Comparison of ENCODE assay signal across 8 mouse cellular contexts in genomic region chr16:8333081-8333710, GRCm38 (mm10).
A peak's percentile ranks its signal among the peaks of the same experiment; 100 is the strongest.
DNase-seq lines count a peak whose midpoint lies in the region; ATAC-seq and TF ChIP-seq lines count a peak whose summit lies in the region.

No protein-coding gene starts in this region.

- no peaks in the 10 kb centered on the region for H3K4me1 ChIP-seq in liver, postnatal 0 days (ENCODE audit: insufficient read depth)
- no peaks in the 10 kb centered on the region for H3K4me1 ChIP-seq in liver, embryonic 12.5 days
- peaks cover 14% of the 10 kb centered on the region for H3K4me1 ChIP-seq in neural tube, embryonic 13.5 days (replicated peaks)

- H3K9me3 ChIP-seq in liver, postnatal 0 days (ENCODE audit: low read length): no peaks in the 10 kb centered on the region
- H3K9me3 ChIP-seq in liver, embryonic 12.5 days (replicated peaks): no peaks in the 10 kb centered on the region
- H3K9me3 ChIP-seq in neural tube, embryonic 13.5 days: no peaks in the 10 kb centered on the region

- no peak overlapping the region for H3K9ac ChIP-seq in liver, postnatal 0 days (replicated peaks)
- H3K9ac ChIP-seq in liver, embryonic 12.5 days: no peak overlapping the region
- peak overlapping the region; percentile 10; the same call in 1 of the 2 replicates for H3K9ac ChIP-seq in neural tube, embryonic 13.5 days

- no peak overlapping the region for H3K4me2 ChIP-seq in liver, postnatal 0 days (ENCODE audit: low read depth, low read length)
- no peak overlapping the region for H3K4me2 ChIP-seq in liver, embryonic 12.5 days
- H3K4me2 ChIP-seq in neural tube, embryonic 13.5 days: peak overlapping the region; percentile 20; the same call in 1 of the 2 replicates

- no peaks in the 10 kb centered on the region for H3K36me3 ChIP-seq in liver, postnatal 0 days (replicated peaks; ENCODE audit: insufficient read depth, low read length)
- H3K36me3 ChIP-seq in liver, embryonic 12.5 days: no peaks in the 10 kb centered on the region
- no peaks in the 10 kb centered on the region for H3K36me3 ChIP-seq in neural tube, embryonic 13.5 days

- no peak overlapping the region for H3K4me3 ChIP-seq in liver, postnatal 0 days (ENCODE audit: low read depth, low read length)
- no peak overlapping the region for H3K4me3 ChIP-seq in liver, embryonic 12.5 days
- no peak overlapping the region for H3K4me3 ChIP-seq in neural tube, embryonic 13.5 days

- intact Hi-C loops in heart, postnatal 10 days (cut with DNase I): loop anchor here (5.0 to 10.0 kb wide), 3 partner anchors 1188 to 1831 kb away; no protein-coding TSS in a partner anchor
- intact Hi-C loops in gastrocnemius, postnatal 36 days (cut with DNase I): no loop called here

- no peaks in the 10 kb centered on the region for H3K27me3 ChIP-seq in liver, postnatal 0 days (ENCODE audit: insufficient read depth, low read length)
- no peaks in the 10 kb centered on the region for H3K27me3 ChIP-seq in liver, embryonic 12.5 days (replicated peaks)
- no peaks in the 10 kb centered on the region for H3K27me3 ChIP-seq in neural tube, embryonic 13.5 days

- no peak for ATAC-seq in liver, postnatal 0 days
- no peak for ATAC-seq in liver, embryonic 12.5 days
- ATAC-seq in neural tube, embryonic 13.5 days (ENCODE audit: low read depth): peak; percentile 65

- H3K27ac ChIP-seq in liver, postnatal 0 days (ENCODE audit: low read depth): no peak overlapping the region
- H3K27ac ChIP-seq in liver, embryonic 12.5 days: no peak overlapping the region
- peak overlapping the region; percentile 72 for H3K27ac ChIP-seq in neural tube, embryonic 13.5 days (replicated peaks)

- TF ChIP-seq EP300 in liver, postnatal 0 days (IDR thresholded peaks at IDR 0.05; ENCODE audit: low read depth): no peak

- 34% methylated on average over 8 of the region's 8 CpGs for WGBS in liver, postnatal 0 days (ENCODE audit: insufficient replicate concordance)
- 31% methylated on average over 8 of the region's 8 CpGs for WGBS in liver, embryonic 12.5 days (ENCODE audit: insufficient replicate concordance)
- 23% methylated on average over 8 of the region's 8 CpGs for WGBS in neural tube, embryonic 13.5 days

- no peak for DNase-seq in liver, postnatal 0 days
- peak; percentile 59 for DNase-seq in embryo, embryonic 10.5 days (ENCODE audit: low spot score)
- peak; percentile 29 to 38 for DNase-seq in heart, postnatal 10 days
- DNase-seq in layer of hippocampus, postnatal 14 days (ENCODE audit: low spot score in 2 of 2): peak; percentile 55 to 63
- no peak for DNase-seq in liver
- no peak for DNase-seq in gastrocnemius, postnatal 36 days

- peak; percentile 23; the same call in 1 of the 2 replicates for TF ChIP-seq CTCF in liver, postnatal 0 days (IDR thresholded peaks at IDR 0.05; ENCODE audit: low read depth)

Comparison
In these comparisons a context has a peak if more than half of its experiments do, and no peak if none do; other contexts are left out.
1. DNase-seq: peak in embryo, embryonic 10.5 days (single experiment), heart, postnatal 10 days (2 of 2) and layer of hippocampus, postnatal 14 days (2 of 2); none in liver, postnatal 0 days (single experiment), liver (single experiment) and gastrocnemius, postnatal 36 days (0 of 2).